Mouse (Mus musculus) kidney, adult 18-20 months (tissue): ENCODE measurements around the gene Zbtb44.
"Not testable (repeated sequence)": the region's sequence is repeated elsewhere in the genome, so short reads cannot be mapped to it uniquely, and the experiment has no call there.

ENCODE experiments used
- DNase-seq: peaks from one replicate; pipeline ENCODE4 v3.0.0; 2021

Zbtb44 gene

GRCm38 (mm10) chr9:31030532-31031413 lies at the start of gene Zbtb44:
Zbtb44 (plus strand) TSS chr9:31030644.
- peak; percentile 83 for DNase-seq

GRCm38 (mm10) chr9:30985782-30986181 lies 44.7 kb upstream of the Zbtb44 start:
- DNase-seq = no peak

GRCm38 (mm10) chr9:30993106-30993505 lies 37.3 kb upstream of the Zbtb44 start:
- DNase-seq = no peak

- peak; percentile 30 for DNase-seq
Measured at GRCm38 (mm10) chr9:30996590-30997562, 33.6 kb upstream of the Zbtb44 start.

GRCm38 (mm10) chr9:31000641-31001040 lies 29.8 kb upstream of the Zbtb44 start:
- DNase-seq = no peak

- no peak for DNase-seq
Measured at GRCm38 (mm10) chr9:31002528-31002927, 27.9 kb upstream of the Zbtb44 start.

GRCm38 (mm10) chr9:31009334-31009733 lies 21.1 kb upstream of the Zbtb44 start:
- no peak for DNase-seq

- no peak for DNase-seq
Measured at GRCm38 (mm10) chr9:31010040-31010439, 20.4 kb upstream of the Zbtb44 start.

GRCm38 (mm10) chr9:31010749-31011148 lies 19.7 kb upstream of the Zbtb44 start:
- DNase-seq = no peak

GRCm38 (mm10) chr9:31011533-31011932 lies 18.9 kb upstream of the Zbtb44 start:
- DNase-seq = no peak

- no peak for DNase-seq
Measured at GRCm38 (mm10) chr9:31012674-31013073, 17.8 kb upstream of the Zbtb44 start.

- no peak for DNase-seq
Measured at GRCm38 (mm10) chr9:31013415-31013814, 17.0 kb upstream of the Zbtb44 start.

GRCm38 (mm10) chr9:31017616-31018015 lies 12.8 kb upstream of the Zbtb44 start:
- no peak for DNase-seq

GRCm38 (mm10) chr9:31018158-31018557 lies 12.3 kb upstream of the Zbtb44 start:
- DNase-seq = no peak

- DNase-seq = no peak
Measured at GRCm38 (mm10) chr9:31018705-31019104, 11.7 kb upstream of the Zbtb44 start.

- DNase-seq = peak; percentile 25
Measured at GRCm38 (mm10) chr9:31028251-31028650, 2.2 kb upstream of the Zbtb44 start.

GRCm38 (mm10) chr9:31029751-31030511 lies 513 bp upstream of the Zbtb44 start:
- peak; percentile 97 for DNase-seq

GRCm38 (mm10) chr9:31031414-31031843 lies 985 bp downstream of the Zbtb44 start:
- no peak for DNase-seq

GRCm38 (mm10) chr9:31032546-31032945 lies 2.1 kb downstream of the Zbtb44 start:
- DNase-seq = no peak

- no peak for DNase-seq
Measured at GRCm38 (mm10) chr9:31050208-31050607, 19.8 kb downstream of the Zbtb44 start.

GRCm38 (mm10) chr9:31051509-31051908 lies 21.1 kb downstream of the Zbtb44 start:
- not testable (repeated sequence) for DNase-seq

- no peak for DNase-seq
Measured at GRCm38 (mm10) chr9:31058723-31059122, 28.3 kb downstream of the Zbtb44 start.

- no peak for DNase-seq
Measured at GRCm38 (mm10) chr9:31070706-31071105, 40.3 kb downstream of the Zbtb44 start.
